Mouse (Mus musculus): ENCODE measurements around the gene Sin3a.

- TF ChIP-seq POLR2A (IDR thresholded peaks at IDR 0.05; ENCODE audit: borderline replicate concordance, control insufficient read depth, low read depth, low read length) (no peak), CTCF (IDR thresholded peaks at IDR 0.05; ENCODE audit: control insufficient read depth, insufficient read depth, low read length) (no peak)
Measured at GRCm38 (mm10) chr9:57156383-57156782, 84.5 kb downstream of the Sin3a start.

Measured in bone marrow, adult 2 months (tissue).